Mouse (Mus musculus) lung, adult 18-20 months (tissue): ENCODE data around the gene Myo19.
A peak's percentile ranks its signal among the peaks of the same experiment; 100 is the strongest.

Source experiments
- DNase-seq, 2 experiments: peaks; one replicate each; pipeline ENCODE4 v3.0.0; 2022; ENCODE audit warnings: mixed read lengths in 2 of 2

Myo19 gene

GRCm38 (mm10) chr11:84886767-84887511 is 7.0 kb downstream of the Myo19 start:
- no peak for DNase-seq

GRCm38 (mm10) chr11:84888025-84888424 is 8.1 kb downstream of the Myo19 start:
- no peak for DNase-seq

- no peak for DNase-seq
These were observed 9.5 kb downstream of the Myo19 start for GRCm38 (mm10) chr11:84889492-84889891.

GRCm38 (mm10) chr11:84891705-84892104 is 11.8 kb downstream of the Myo19 start:
- DNase-seq: no peak

GRCm38 (mm10) chr11:84893113-84893512 is 13.2 kb downstream of the Myo19 start:
- DNase-seq: peak in 1 of 2 experiments; percentile 7

GRCm38 (mm10) chr11:84904597-84905144 is 24.7 kb downstream of the Myo19 start:
- DNase-seq: no peak

GRCm38 (mm10) chr11:84907081-84907480 is 27.1 kb downstream of the Myo19 start:
- no peak for DNase-seq

GRCm38 (mm10) chr11:84908480-84908879 is 28.5 kb downstream of the Myo19 start:
- DNase-seq: no peak

- no peak for DNase-seq
These were observed 30.5 kb downstream of the Myo19 start for GRCm38 (mm10) chr11:84910411-84910810.

GRCm38 (mm10) chr11:84914673-84915072 is 34.7 kb downstream of the Myo19 start:
- no peak for DNase-seq

GRCm38 (mm10) chr11:84916053-84916702 is 36.2 kb downstream of the Myo19 start, which contains the start of gene Znhit3:
Gene Znhit3 (minus strand): TSS chr11:84916366.
- peak; percentile 81 to 87 for DNase-seq

GRCm38 (mm10) chr11:84916703-84917300 is 36.9 kb downstream of the Myo19 start:
- DNase-seq: no peak

GRCm38 (mm10) chr11:84918425-84918824 is 38.5 kb downstream of the Myo19 start:
- peak; percentile 80 to 86 for DNase-seq

GRCm38 (mm10) chr11:84919276-84919675 is 39.3 kb downstream of the Myo19 start:
- peak in 1 of 2 experiments; percentile 10 for DNase-seq

- DNase-seq: no peak
These were observed 40.0 kb downstream of the Myo19 start for GRCm38 (mm10) chr11:84919951-84920350.

GRCm38 (mm10) chr11:84920981-84921380 is 41.0 kb downstream of the Myo19 start:
- DNase-seq: no peak

- DNase-seq: no peak
These were observed 52.3 kb downstream of the Myo19 start for GRCm38 (mm10) chr11:84932261-84932660.

- no peak for DNase-seq
These were observed 59.6 kb downstream of the Myo19 start for GRCm38 (mm10) chr11:84939508-84940053.

GRCm38 (mm10) chr11:84940140-84940539 is 60.2 kb downstream of the Myo19 start:
- DNase-seq: no peak

- peak; percentile 31 to 54 for DNase-seq
These were observed 64.0 kb downstream of the Myo19 start for GRCm38 (mm10) chr11:84943948-84944347.

GRCm38 (mm10) chr11:84944639-84945435 is 64.9 kb downstream of the Myo19 start:
- no peak for DNase-seq

- DNase-seq: no peak
These were observed 65.9 kb downstream of the Myo19 start for GRCm38 (mm10) chr11:84945841-84946240.
